Mouse (Mus musculus): ENCODE data around the gene Rpusd4. TPM values are rescaled to one million over a fixed set of nuclear protein-coding genes. Genes with fewer than 3 reads are reported as not detected.

Rpusd4 gene
- total RNA-seq (2014; fragmentation: Nextera tagmentation), result 16.1 and 20.4 TPM in 2 replicates
- total RNA-seq (2017), result 15.0 and 17.8 TPM in 2 replicates

DNA sequence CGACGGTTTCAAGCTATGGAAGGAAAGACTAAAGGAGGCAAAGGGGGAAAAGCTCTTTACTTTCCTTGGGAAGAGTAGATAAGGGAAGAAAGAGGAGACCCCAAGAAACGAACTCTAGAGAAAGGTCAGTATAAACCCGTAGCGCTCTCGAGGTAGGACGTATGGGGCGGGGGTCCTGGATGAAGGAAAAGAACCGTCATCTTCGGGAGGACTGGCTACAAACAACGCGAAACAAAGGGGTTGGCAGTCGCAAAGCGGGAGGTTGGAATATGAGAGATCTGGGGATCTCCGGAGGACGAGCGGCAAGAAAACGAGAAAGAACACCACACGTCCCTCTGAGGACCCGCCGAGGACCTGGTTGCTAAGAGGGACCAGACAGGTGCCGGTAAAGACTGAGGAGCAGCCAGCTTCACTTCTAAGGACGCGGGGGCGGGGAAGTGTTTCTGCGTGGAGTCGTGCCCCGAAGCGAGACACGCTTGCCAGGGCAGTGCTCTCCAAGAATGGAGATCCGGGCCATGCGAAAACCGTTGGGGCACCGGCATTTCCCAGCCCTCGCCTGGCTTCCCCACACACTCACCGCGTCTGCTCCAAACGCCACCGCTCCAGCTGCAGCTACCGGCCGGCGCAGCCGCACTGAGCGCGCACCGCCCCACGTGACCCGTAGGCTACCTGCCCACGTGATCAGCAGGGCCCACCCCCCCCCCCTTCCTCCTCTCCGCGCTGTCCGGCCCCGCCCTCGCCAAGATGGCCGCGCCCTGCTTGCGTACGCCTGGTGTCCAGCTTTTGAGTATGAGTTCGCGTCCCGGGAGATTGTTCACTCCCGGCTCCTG, at the start of gene Rpusd4, which contains the start of gene Fam118b:
Gene Rpusd4, plus strand, starts transcription at position 720 of the 830 bp plus-strand sequence.
Gene Fam118b, minus strand, starts transcription at position 660 of the 830 bp plus-strand sequence.
- peak; percentile 80 for ATAC-seq (replicated peaks; ENCODE audit: poor library complexity, severe bottlenecking)

DNA sequence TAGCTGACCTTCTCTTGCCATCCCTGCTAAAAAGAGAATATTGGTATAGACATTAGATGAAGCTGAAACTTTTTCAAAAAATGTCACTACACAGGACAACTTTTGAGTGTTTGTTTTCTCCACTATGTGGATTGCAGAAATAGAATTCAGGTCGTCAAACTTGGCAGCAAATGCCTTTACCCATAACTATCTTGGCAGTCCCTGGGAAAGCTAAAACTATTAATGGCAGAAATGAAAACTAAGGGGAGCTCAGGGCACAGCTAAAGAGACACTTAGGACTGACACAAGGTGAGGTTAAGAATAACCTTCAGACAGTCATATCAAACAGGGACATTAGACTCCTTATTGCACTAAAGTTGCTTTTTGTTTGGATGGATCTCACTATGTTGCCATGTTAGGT, 49.7 kb upstream of the Rpusd4 start:
- no peak for ATAC-seq (replicated peaks; ENCODE audit: poor library complexity, severe bottlenecking)

DNA sequence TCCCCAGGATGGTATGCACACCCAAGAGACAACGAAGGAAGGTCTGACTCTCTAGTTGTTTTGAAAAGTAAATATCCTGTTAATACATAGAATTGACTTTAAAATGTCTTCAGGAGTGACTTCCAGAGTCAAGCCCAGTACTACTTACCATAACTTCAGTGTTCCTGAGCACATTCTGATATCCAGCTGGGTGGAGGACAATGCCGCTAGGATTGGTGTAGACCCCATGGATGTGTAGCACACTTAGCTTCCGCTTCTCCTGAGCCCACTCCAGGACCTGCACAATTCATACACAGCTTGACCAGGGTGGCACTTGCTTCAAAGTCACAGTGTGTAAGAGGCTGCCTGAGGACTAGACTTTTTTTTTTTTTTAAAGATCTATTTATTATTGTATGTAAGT, 44.2 kb upstream of the Rpusd4 start:
- no peak for ATAC-seq (replicated peaks; ENCODE audit: poor library complexity, severe bottlenecking)

DNA sequence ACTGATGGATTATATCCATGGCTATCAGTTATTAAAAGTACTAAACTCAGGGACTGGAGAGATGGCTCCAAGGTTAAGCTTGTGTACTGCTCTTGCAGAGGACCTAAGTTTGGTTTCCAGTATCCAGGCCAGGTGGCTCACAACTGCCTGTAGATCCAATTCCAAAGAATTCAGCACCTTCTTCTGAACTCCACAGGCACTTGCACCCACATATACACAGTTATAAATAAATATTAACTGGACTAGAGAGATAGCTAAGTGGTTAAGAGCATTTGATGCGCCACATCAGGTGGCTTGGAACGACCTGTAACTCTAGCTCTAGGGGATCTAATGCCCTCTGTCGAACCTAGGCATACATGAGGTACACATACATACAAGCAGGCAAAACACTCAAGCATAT, 39.0 kb upstream of the Rpusd4 start:
- no peak for ATAC-seq (replicated peaks; ENCODE audit: poor library complexity, severe bottlenecking)

DNA sequence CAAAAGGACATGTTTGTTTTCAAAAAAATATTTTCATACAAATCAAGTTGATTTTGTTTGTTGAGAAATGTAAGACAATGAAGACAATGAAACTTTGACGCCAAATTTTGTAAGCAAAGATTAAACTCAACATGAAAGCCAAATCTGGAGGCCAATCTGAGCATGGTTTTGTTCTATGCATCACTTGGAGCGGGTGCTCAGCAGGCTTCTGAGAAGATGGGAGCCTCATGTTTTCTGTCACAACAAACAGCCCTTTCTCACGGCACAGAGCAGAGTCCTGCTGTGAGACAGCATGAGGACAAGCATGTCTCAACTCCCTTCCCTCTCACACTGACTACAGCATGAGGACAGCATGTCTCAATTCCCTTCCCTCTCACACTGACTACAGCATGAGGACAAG, 31.7 kb upstream of the Rpusd4 start:
- ATAC-seq (replicated peaks; ENCODE audit: poor library complexity, severe bottlenecking), result no peak; the same call in 1 of the 2 replicates

DNA sequence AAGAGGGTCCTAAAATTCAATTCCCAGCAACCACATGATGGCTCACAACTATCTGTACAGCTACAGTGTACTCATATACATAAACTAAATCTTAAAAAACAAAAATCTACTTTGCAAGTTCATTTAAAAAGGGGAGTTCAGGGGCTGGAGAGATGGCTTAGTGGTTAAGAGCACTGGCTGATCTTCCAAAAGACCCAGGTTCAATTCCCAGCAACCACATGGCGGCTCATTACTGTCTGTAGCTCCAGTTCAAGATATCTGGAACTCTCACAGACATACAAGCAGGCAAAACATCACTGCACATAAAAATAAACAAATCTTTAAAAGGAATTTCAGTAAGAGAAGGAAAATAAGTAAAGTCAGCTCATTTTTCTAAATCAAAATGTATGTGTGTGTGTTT, 29.3 kb upstream of the Rpusd4 start:
- no peak for ATAC-seq (replicated peaks; ENCODE audit: poor library complexity, severe bottlenecking)

DNA sequence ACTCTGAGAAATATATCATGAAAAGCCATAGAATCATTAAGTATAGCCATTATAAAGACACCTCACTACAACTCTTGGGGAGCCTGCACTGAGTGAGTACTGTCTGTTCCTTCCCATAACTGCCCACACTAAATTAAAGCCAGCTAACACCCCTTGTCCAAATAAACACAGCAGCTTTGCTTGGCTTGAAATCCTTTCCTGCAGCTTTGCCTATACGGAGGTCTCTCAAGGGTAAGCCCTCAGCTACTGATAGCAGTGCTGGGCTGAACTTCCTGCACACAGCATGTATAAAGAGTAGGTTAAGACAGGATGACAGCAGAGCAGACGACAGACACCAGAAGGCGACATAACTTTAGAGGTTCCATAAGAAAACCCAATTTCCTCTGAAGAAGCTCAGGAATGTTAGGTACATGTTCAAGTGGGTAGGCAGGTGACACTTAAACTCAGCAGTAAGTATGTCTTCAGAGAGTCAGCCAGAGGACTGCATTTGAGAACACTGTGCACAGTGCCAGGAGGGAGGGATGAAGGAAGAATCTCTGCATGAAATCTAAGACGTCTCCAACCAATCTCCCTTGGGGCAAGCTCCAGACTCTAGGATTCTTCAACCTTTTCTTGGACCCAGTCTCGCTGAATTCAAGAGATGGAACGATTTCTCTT, 28.6 kb upstream of the Rpusd4 start:
- no peak for ATAC-seq (replicated peaks; ENCODE audit: poor library complexity, severe bottlenecking)

DNA sequence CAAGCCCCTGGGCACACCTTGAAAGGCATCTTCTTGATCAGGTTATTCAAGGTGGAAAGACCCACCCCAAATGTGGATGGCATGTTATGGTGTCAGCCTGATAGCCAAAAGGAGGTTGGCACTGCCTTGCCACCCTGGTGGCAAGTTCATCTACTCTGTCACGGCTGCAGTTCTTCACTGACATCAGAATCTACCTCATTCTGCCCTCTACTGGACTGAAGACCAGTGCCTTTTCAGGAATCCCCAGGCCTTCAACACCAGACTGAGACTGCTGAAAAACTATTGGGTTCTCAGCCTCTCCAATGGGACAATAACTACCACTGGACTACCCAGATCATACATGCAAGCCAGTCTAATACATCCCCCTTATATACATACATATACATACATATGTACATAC, 27.9 kb upstream of the Rpusd4 start:
- no peak for ATAC-seq (replicated peaks; ENCODE audit: poor library complexity, severe bottlenecking)

DNA sequence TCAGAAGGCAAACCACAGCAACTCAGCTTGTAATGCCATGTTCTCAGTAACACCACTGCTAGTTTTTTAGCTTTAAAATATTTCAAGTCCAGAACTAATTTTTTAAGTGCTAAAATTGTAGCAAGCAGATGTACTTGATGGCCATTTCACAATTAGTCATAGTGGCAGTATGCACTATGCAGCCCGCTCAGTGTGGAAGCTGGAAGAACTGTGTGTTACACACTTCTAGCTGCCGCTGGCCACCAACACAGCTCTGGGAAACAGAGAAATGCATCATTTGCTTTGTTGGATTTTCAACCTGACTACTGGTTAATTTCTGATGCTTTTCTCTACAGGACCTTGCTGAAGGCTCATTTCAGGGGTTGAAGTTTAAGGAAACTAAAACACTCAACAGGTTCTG, 20.3 kb upstream of the Rpusd4 start:
- no peak for ATAC-seq (replicated peaks; ENCODE audit: poor library complexity, severe bottlenecking)

DNA sequence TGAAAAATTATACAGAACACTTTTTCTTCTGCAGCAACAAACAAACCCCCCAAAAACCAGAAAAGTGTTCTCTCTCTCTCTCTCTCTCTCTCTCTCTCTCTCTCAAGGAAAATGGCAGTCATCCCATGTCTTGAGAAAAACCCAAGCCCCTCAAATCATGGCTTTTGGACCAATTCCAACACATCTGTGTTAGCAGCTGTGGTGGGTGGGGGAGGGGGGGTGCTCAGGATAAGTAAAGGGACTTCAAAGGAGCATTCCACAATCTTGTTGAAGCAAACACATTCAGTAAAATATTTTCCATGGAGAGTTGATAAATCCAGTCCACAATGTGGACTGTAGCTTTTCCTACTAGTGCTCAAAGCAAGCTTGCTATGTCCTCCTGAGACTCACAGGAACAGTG, 18.2 kb upstream of the Rpusd4 start:
- ATAC-seq (replicated peaks; ENCODE audit: poor library complexity, severe bottlenecking), result no peak

DNA sequence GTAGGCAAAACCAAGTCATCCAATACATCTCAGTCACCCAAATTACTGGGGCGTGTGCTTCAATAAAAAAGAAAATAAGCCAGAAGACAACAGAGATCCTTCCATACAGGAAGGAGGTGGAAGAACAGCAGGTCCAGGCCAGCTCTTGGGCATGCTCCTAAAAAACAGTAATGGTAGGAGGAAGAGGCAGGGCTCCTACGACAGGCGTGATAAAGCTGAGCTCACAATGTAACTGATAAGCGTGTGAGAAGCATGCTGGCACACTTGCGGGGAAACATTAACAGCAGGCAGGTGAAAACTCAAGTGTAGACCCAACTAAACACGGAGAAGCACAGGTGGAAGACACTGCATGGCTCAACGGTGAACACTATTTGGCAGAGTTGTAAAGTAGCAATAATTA, 10.3 kb upstream of the Rpusd4 start:
- no peak for ATAC-seq (replicated peaks; ENCODE audit: poor library complexity, severe bottlenecking)

DNA sequence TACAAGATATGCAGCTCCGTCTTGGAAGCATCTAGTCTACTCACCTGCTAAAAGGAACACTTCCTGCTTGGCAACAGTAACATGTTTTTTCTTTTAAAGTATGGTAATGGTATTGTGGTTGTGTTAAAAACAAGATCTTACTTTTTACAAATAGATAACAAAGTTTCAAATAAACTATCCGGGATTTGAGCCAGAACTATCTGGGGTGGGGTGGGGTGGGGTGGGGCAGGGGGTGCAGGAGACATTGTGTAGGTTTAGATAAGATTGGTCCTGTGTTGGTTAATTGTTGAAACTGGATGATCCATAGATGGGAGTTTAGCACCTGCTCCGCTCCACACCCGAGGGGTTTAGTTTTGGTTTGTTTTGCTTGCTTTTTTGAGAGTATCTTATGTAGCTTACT, 5.2 kb upstream of the Rpusd4 start:
- ATAC-seq (replicated peaks; ENCODE audit: poor library complexity, severe bottlenecking), result no peak

DNA sequence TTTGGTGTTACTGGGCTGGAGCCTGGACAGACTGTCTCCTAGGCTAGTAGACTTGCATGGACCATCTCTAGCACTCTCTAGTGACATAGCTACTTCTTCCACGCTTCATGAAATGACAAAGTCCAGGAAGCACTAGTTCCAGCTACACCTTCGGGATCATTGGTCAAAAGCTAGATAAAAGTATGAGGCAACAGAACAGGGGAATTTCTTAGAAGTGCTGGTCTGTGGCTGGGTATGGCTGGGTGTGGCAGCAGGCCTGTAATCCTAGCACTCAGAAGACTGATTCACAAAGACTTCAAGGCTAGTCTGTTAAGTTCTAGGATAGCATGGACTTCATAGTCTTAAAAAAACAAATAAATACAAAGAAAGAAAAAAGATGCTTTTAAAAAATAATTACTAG, 4.2 kb upstream of the Rpusd4 start:
- ATAC-seq (replicated peaks; ENCODE audit: poor library complexity, severe bottlenecking), result no peak

DNA sequence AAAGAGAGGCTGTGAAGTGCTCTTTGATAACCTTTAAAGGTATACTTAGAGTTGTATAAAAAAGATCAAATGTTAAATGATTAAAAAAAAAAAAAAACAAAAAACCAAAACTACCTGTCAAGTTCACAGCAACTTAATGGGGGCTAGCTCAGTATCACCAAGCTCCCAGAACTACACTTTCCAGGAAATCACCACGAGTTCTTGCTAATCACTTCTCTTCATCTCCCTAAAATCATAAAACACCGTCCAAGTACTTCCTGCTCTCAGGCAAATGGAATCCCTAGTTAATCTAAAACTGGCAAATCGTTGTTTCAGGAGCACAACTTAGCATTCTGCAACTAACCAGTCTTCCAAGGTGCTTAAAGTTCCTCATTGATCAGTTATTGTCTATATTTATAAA, 3.2 kb upstream of the Rpusd4 start:
- no peak for ATAC-seq (replicated peaks; ENCODE audit: poor library complexity, severe bottlenecking)

DNA sequence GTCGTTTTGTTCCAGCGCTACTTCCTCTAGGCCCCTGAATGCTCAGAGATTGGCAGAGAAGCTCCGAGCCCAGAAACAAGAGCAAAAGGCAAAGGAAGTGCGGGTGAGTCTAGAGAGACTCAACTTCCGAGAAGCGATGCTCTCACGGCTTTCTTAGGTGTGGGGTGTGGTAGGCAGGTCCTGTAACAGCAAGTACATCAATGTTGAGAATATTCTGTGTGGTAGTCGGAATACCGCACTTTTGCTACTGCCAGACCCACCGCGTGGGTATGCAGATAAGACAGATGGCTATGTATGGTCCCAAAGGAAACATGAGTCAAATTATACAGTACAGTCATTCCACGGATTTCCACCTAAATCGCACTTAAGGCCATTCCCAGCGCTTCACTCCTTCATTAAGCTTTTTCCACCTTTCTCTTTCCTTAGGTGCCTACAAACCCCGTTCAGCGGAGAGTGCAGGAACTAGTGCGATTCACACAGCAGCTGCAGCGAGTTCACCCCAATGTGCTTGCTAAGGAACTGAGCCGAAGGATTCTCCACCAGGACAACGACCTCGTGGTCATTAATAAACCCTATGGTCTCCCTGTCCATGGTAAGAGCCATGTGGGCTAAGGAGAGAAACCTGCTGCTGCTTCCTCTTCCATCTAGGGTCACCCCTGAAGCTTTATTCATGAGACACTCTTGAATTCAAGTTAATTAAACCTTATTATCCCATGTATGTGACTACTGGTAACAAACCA, 481 bp downstream of the Rpusd4 start:
- peak; percentile 26 for ATAC-seq (replicated peaks; ENCODE audit: poor library complexity, severe bottlenecking)

DNA sequence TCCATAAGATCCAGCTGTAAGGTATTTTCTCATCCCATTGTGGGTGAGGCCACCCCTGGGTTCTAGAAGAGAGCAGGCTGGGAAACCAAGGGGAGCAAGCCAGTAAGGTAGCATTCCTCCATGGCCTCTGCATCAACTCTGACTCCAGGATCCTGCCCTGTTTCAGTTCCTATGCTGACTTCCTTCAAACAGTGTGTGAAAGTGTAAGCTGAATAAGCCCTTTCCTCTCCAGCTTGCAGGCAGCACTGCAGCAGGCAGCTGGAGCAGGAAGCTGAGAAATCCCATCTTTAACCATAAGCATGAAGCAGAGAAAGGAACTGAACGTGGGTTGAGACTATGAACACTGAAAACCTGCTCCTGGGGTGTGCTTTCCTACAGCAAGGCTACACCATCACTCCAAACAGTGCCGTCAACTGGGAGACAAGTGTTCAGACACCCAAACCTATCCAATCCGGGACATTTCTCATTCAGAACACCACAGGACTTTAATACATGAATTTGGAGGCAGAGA, 10.2 kb downstream of the Rpusd4 start:
- ATAC-seq (replicated peaks; ENCODE audit: poor library complexity, severe bottlenecking), result peak; percentile 71

DNA sequence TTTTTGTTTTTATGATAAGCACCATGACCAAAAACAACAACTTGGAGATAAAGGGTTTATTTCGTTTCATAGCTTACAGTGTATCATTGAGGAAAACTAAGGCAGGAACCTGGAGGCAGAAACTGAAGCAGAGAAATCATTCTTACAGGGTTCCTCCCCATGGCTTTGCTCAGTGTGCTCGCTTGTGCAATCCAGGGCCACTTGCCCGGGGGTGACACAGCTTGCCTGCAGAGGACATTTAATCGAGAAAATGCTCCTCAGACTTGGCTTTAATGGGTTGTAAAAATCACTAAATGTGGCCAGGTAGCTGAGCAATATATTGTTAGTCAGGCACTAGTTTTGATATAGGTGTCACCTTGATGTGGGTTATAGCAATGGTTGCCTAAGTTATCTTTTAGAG, 10.8 kb downstream of the Rpusd4 start:
- ATAC-seq (replicated peaks; ENCODE audit: poor library complexity, severe bottlenecking), result no peak

DNA sequence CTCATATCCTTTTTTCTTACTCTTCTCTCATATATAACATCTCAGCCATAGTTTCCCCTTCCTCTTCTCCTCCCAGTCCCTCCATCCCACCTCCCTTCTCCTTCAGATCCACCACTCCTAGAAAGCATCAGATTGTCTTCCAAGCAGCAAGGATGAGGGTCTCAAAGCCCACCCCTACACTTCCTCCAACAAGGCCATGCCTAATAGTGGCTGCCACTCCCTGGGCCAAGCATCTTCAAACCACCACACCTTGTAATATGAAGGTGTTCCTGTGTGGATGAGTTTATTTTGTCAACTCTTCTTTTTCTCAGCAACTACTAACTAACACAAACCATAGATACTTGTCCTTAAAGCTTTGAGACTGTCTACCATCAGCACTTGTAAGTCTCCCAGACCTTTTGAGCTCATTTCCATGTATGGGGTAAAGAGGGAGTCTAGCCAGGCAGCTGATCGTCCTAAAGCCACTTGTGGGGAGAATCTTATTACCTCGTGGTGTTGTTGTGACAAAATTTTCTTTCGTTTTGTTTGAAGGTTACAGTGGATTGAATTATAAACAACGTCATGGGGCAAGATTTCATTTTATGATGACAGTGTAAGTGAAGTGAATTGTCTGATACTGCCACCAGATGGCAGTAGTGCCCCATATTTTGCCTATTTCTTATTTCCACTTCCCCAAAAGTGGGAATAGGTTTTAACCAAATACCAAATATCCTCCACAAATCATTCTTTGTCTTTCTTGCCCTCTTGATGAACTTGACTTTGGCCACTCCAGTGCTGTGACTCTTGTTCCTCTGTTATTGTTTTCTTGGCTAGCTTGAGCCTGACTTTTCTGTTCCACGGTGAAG, 14.6 kb downstream of the Rpusd4 start:
- ATAC-seq (replicated peaks; ENCODE audit: poor library complexity, severe bottlenecking), result peak; percentile 80

DNA sequence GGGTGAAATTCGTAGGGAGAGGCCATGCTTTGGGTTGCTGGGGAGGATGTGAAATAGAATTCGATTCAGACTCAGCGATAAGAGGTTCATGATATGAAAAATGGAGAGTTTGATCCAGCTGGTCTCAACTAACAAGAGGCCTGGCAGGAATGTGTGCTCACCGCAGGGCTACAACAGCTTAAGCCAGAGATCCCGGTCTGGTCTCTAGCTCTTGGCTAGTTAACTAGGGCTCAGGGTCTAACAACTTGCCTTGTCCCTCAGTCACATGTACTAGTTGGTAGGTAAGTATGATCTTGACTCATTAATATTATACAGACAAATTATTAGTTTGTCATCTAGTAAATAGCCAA, 15.2 kb downstream of the Rpusd4 start:
- no peak for ATAC-seq (replicated peaks; ENCODE audit: poor library complexity, severe bottlenecking)

DNA sequence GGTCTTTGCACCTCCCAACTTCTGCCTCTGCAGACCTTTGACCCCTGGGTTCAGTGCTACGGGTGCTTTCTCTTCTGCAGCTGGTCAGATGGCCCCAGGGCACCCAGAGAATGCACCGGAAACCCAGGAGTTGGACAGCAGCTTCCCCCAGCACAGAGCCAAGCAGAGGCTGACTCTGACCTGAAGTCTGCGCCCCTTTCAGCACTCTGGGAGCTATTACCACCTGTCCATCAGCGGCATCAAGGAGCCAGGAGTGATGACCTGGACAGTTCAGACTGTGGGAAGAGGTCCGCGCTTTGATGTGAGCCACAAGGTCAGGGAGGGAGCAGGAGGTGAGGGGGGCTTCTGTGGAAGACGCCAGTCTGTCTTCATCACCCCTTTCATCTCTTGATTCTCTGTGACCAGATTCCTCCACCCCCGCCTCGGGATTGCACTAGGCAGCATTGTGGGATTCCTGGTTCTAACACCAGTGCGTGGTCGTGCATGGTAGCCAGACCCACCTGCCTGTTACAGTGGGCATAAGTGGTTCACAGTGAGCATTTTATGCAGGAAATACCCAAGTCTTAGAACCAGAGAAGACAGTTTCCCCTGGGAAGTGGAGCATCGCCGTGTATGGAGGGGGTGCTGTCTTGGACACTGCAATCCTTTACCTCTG, 15.9 kb downstream of the Rpusd4 start:
- ATAC-seq (replicated peaks; ENCODE audit: poor library complexity, severe bottlenecking), result no peak
